Mouse (Mus musculus): Measurements from ENCODE around the gene Btnl2. TPM values are rescaled to one million over a fixed set of nuclear protein-coding genes. Genes with fewer than 3 reads are reported as not detected.

Btnl2 gene
- total and polyA plus RNA-seq, 3 experiments: 1.1 to 4.8 (median 2.0) TPM

- TF ChIP-seq GABPA (IDR thresholded peaks at IDR 0.05; ENCODE audit: insufficient replicate concordance, low read depth, low read length) (no peak), MAFK (IDR thresholded peaks at IDR 0.05; ENCODE audit: insufficient replicate concordance, low read length) (no peak), JUN (IDR thresholded peaks at IDR 0.05; ENCODE audit: insufficient read depth, low read depth, low read length) (no peak), BHLHE40 (IDR thresholded peaks at IDR 0.05; ENCODE audit: low read depth, low read length) (peak; percentile 26; the same call in 1 of the 2 replicates), KAT2A (IDR thresholded peaks at IDR 0.05; ENCODE audit: insufficient replicate concordance, low read length) (0 out of 2 replicates have a peak, but pooled peaks have one; percentile 27), IRF4 (IDR thresholded peaks at IDR 0.05; ENCODE audit: low read depth, low read length) (peak; percentile 69), HCFC1 (IDR thresholded peaks at IDR 0.05; ENCODE audit: low read depth, low read length) (peak; percentile 55; the same call in 1 of the 2 replicates)
Observed at GRCm38 (mm10) chr17:34354940-34355339, 318 bp downstream of the Btnl2 start (continued).

DNA sequence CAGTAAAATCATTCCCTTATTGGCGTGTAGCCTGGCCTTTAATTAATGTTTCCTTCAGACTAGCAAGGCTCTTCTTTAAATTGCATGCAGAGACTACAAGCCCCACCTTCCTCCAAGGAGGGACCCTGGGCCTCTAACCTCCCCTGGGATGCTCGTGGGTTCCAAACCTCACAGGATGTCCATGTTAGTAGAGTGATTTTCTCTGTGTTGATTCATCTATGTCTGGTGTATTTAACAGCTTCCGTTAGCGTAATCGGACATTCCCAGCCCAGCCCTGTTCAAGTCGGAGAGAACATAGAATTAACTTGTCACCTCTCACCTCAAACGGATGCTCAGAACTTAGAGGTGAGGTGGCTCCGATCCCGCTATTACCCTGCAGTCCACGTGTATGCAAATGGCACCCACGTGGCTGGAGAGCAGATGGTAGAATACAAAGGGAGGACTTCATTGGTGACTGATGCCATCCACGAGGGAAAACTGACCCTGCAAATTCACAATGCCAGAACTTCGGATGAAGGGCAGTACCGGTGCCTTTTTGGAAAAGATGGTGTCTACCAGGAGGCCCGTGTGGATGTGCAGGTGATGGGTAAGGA is 8.4 kb downstream of the Btnl2 start:
- TF ChIP-seq ETS1 (conservative IDR thresholded peaks at IDR 0.05; ENCODE audit: low read depth, low read length) (peak; percentile 42; the same call in 1 of the 2 replicates), JUN (IDR thresholded peaks at IDR 0.05; ENCODE audit: insufficient read depth, low read depth, low read length) (no peak), USF2 (conservative IDR thresholded peaks at IDR 0.05; ENCODE audit: low read depth, low read length) (no peak; the same call in 1 of the 2 replicates), ZNF384 (IDR thresholded peaks at IDR 0.05; ENCODE audit: low read depth, low read length) (no peak), GABPA (IDR thresholded peaks at IDR 0.05; ENCODE audit: insufficient replicate concordance, low read depth, low read length) (no peak), MEF2A (IDR thresholded peaks at IDR 0.05; ENCODE audit: borderline replicate concordance, low read depth, low read length) (no peak), UBTF (IDR thresholded peaks at IDR 0.05; ENCODE audit: low read depth, low read length) (no peak), MYC (IDR thresholded peaks at IDR 0.05; ENCODE audit: low read depth, low read length) (peak; percentile 77), TBP (conservative IDR thresholded peaks at IDR 0.05; ENCODE audit: low read depth, low read length) (no peak), BHLHE40 (IDR thresholded peaks at IDR 0.05; ENCODE audit: low read depth, low read length) (peak; percentile 86), NRF1 (IDR thresholded peaks at IDR 0.05; ENCODE audit: low read depth, low read length) (no peak), ZC3H11A (IDR thresholded peaks at IDR 0.05; ENCODE audit: low read depth, low read length) (no peak), MXI1 (IDR thresholded peaks at IDR 0.05; ENCODE audit: low read depth, low read length) (peak; percentile 25; the same call in 1 of the 2 replicates), USF1 (IDR thresholded peaks at IDR 0.05; ENCODE audit: low read depth, low read length) (peak; percentile 18; the same call in 1 of the 2 replicates), MAX (IDR thresholded peaks at IDR 0.05; ENCODE audit: low read length) (peak; percentile 80), SIN3A (IDR thresholded peaks at IDR 0.05; ENCODE audit: low read length) (no peak), KAT2A (IDR thresholded peaks at IDR 0.05; ENCODE audit: insufficient replicate concordance, low read length) (no peak), IRF4 (IDR thresholded peaks at IDR 0.05; ENCODE audit: low read depth, low read length) (no peak), ZKSCAN1 (IDR thresholded peaks at IDR 0.05; ENCODE audit: borderline replicate concordance, low read depth, low read length) (no peak), JUND (conservative IDR thresholded peaks at IDR 0.05; ENCODE audit: low read depth, low read length) (no peak), MAZ (IDR thresholded peaks at IDR 0.05; ENCODE audit: low read depth, low read length) (no peak), RAD21 (IDR thresholded peaks at IDR 0.05; ENCODE audit: low read depth, low read length) (no peak), MAFK (IDR thresholded peaks at IDR 0.05; ENCODE audit: insufficient replicate concordance, low read length) (no peak), TCF12 (IDR thresholded peaks at IDR 0.05; ENCODE audit: low read depth, low read length) (no peak), ZMIZ1 (IDR thresholded peaks at IDR 0.05; ENCODE audit: low read depth, low read length) (no peak)
- Histone ChIP-seq H3K4me1 (ENCODE audit: control insufficient read depth in 1 of 2, insufficient read depth in 2 of 2) (peaks cover 13 to 47% of the 10 kb centered on the region in 2 experiments), H3K36me3 (replicated peaks in 1 of 2; ENCODE audit: control insufficient read depth in 1 of 2, insufficient read depth in 1 of 2, low read length in 1 of 2) (no peaks in the 10 kb centered on the region), H3K4me2 (ENCODE audit: insufficient read depth, low read depth, poor library complexity, severe bottlenecking) (no peak overlapping the region), H3K4me3 (replicated peaks in 1 of 3; ENCODE audit: low read depth in 2 of 3, low read length in 2 of 3, poor library complexity in 1 of 3) (no peak overlapping the region), H3K9ac (ENCODE audit: insufficient read depth, low read depth) (no peak overlapping the region), H3K9me3 (replicated peaks; ENCODE audit: low read length) (no peaks in the 10 kb centered on the region), H3K27me3 (replicated peaks) (no peaks in the 10 kb centered on the region), H3K79me2 (replicated peaks; ENCODE audit: control insufficient read depth, extremely low read depth, insufficient read depth, poor library complexity, severe bottlenecking) (no peaks in the 10 kb centered on the region), H3K27ac (ENCODE audit: insufficient read depth, low read depth) (no peak overlapping the region)
- in situ Hi-C loops (cut with MboI; ENCODE audit: low pct_ligation_motif_present, low pct_unique_long_range_greater_than_20kb, low sequenced_read_pairs): no loop called here
- dilution Hi-C loops (cut with MboI; ENCODE audit: extremely low pct_ligation_motif_present, extremely low pct_unique_long_range_greater_than_20kb, low sequenced_read_pairs): no loop called here
- DNase-seq (ENCODE audit: extremely low read depth): peak; percentile 63
